Mouse (Mus musculus) heart, postnatal 0 days (tissue): ENCODE measurements around the gene Omg.

Experiments
- CTCF ChIP-seq: IDR thresholded peaks from 2 replicates; pipeline ENCODE4 v1.5.1; 2016; ENCODE audit warnings: antibody characterized with exemption, control low read depth, low read depth
- EP300 ChIP-seq: IDR thresholded peaks from 2 replicates; pipeline ENCODE4 v1.6.1; 2016; ENCODE audit warnings: antibody characterized with exemption, low read depth

DNA sequence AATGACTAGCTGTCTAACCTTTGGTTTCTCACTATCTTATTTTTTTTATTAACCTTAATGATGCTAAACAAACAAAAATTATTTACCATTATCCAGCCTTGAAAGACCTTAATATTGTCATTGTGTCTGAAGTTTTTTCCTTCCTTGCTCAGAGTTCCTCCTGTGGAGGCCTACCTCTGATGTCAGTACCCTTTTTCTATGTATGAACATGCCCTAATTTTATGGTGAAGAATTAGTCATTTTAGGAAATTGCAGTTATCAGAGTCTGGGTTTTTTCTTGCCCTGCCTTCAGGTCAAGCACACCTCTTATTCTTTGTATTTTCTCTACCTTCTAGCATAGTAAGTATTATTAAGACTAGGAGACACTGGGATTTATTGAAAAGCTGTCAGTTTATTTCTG is 19.2 kb downstream of the Omg start:
- TF ChIP-seq EP300 (no peak), CTCF (no peak)
